Mouse (Mus musculus) CH12.LX (cell line): ENCODE results near the gene Meis2. TPM values are rescaled to one million over a fixed set of nuclear protein-coding genes. Genes with fewer than 3 reads are reported as not detected.

Experiments used
- DNase-seq: peaks from one replicate; pipeline ENCODE4 v3.0.0-alpha.2; 2013; ENCODE audit errors: extremely low read depth
- H3K27ac ChIP-seq: 2 replicates; pipeline ENCODE4 v1.5.1; 2012; ENCODE audit warnings: low read depth, mild to moderate bottlenecking, control low read depth, moderate library complexity; ENCODE audit not compliant: insufficient read depth
- H3K27me3 ChIP-seq: replicated peaks from 2 replicates; pipeline ENCODE3; 2012; ENCODE audit warnings: inconsistent platforms
- H3K36me3 ChIP-seq, 2 experiments: replicated peaks in 1 of 2; 2 replicates each; pipeline versions ENCODE3 to v1.6.1; 2012; ENCODE audit warnings: inconsistent platforms in 1 of 2, low read length in 1 of 2, mild to moderate bottlenecking in 1 of 2, mixed read lengths in 1 of 2, moderate library complexity in 1 of 2; ENCODE audit not compliant: control insufficient read depth in 1 of 2, insufficient read depth in 1 of 2
- H3K4me1 ChIP-seq, 2 experiments: 2 replicates each; pipeline ENCODE4 v1.6.1; 2012; ENCODE audit warnings: inconsistent platforms in 1 of 2, moderate library complexity in 1 of 2; ENCODE audit not compliant: insufficient read depth in 2 of 2, control insufficient read depth in 1 of 2
- H3K4me2 ChIP-seq: 2 replicates; pipeline ENCODE4 v1.6.1; 2012; ENCODE audit warnings: low read depth, mild to moderate bottlenecking, control low read depth; ENCODE audit not compliant: poor library complexity, insufficient read depth, severe bottlenecking
- H3K4me3 ChIP-seq, 3 experiments: fragments of 150-350 bp in 1 of 3; sonication (generic) in 1 of 3; replicated peaks in 1 of 3; 2 replicates each; pipeline versions ENCODE3 to v1.5.1; 2011 to 2012; ENCODE audit warnings: low read depth in 2 of 3, low read length in 2 of 3, mild to moderate bottlenecking in 2 of 3, moderate library complexity in 2 of 3, control low read depth in 1 of 3, improper control_type of control experiment in 1 of 3, inconsistent platforms in 1 of 3, mixed read lengths in 1 of 3; ENCODE audit not compliant: poor library complexity in 1 of 3
- H3K79me2 ChIP-seq: replicated peaks from 2 replicates; pipeline ENCODE4 v1.6.1; 2012; ENCODE audit warnings: mild to moderate bottlenecking, moderate library complexity; ENCODE audit not compliant: control insufficient read depth, poor library complexity, insufficient read depth, severe bottlenecking; ENCODE audit errors: extremely low read depth
- H3K9ac ChIP-seq: 2 replicates; pipeline ENCODE4 v1.6.1; 2012; ENCODE audit warnings: low read depth, mild to moderate bottlenecking, control low read depth, moderate library complexity; ENCODE audit not compliant: insufficient read depth
- H3K9me3 ChIP-seq: replicated peaks from 2 replicates; pipeline ENCODE3; 2012; ENCODE audit warnings: low read length, inconsistent platforms, mixed read lengths
- CTCF ChIP-seq, 2 experiments: IDR thresholded peaks in 1 of 2; conservative IDR thresholded peaks in 1 of 2; 2 replicates each; pipeline ENCODE4 v1.5.1; 2011 to 2012; ENCODE audit warnings: low read depth in 2 of 2, low read length in 2 of 2, improper control_type of control experiment in 1 of 2, inconsistent platforms in 1 of 2, mild to moderate bottlenecking in 1 of 2, moderate library complexity in 1 of 2
- E2F4 ChIP-seq: IDR thresholded peaks from 2 replicates; pipeline ENCODE4 v1.6.1; 2011; ENCODE audit warnings: low read depth, low read length, improper control_type of control experiment; ENCODE audit not compliant: insufficient replicate concordance
- ELF1 ChIP-seq: IDR thresholded peaks from 2 replicates; pipeline ENCODE4 v1.6.1; 2014; ENCODE audit warnings: low read depth, mild to moderate bottlenecking, inconsistent platforms, low read length, improper control_type of control experiment
- EP300 ChIP-seq: IDR thresholded peaks from 2 replicates; pipeline ENCODE4 v1.6.1; 2011; ENCODE audit warnings: low read length, improper control_type of control experiment
- MAFK ChIP-seq: IDR thresholded peaks from 2 replicates; pipeline ENCODE4 v1.6.1; 2011; ENCODE audit warnings: low read length, improper control_type of control experiment; ENCODE audit not compliant: insufficient replicate concordance
- MEF2A ChIP-seq: IDR thresholded peaks from 2 replicates; pipeline ENCODE4 v1.6.1; 2014; ENCODE audit warnings: low read depth, mild to moderate bottlenecking, inconsistent platforms, low read length, improper control_type of control experiment, borderline replicate concordance
- NRF1 ChIP-seq: IDR thresholded peaks from 2 replicates; pipeline ENCODE4 v1.6.1; 2014; ENCODE audit warnings: low read depth, mild to moderate bottlenecking, inconsistent platforms, low read length, improper control_type of control experiment, moderate library complexity
- SIN3A ChIP-seq: IDR thresholded peaks from 2 replicates; pipeline ENCODE4 v1.6.1; 2012; ENCODE audit warnings: low read length, improper control_type of control experiment, inconsistent platforms
- TBP ChIP-seq: conservative IDR thresholded peaks from 2 replicates; pipeline ENCODE4 v1.6.1; 2011; ENCODE audit warnings: low read depth, low read length, improper control_type of control experiment
- UBTF ChIP-seq: IDR thresholded peaks from 2 replicates; pipeline ENCODE4 v1.6.1; 2012; ENCODE audit warnings: low read depth, mild to moderate bottlenecking, inconsistent platforms, low read length, improper control_type of control experiment, moderate library complexity
- ZC3H11A ChIP-seq: IDR thresholded peaks from 2 replicates; pipeline ENCODE4 v1.6.1; 2012; ENCODE audit warnings: low read depth, mild to moderate bottlenecking, inconsistent platforms, low read length, improper control_type of control experiment
- ZKSCAN1 ChIP-seq: IDR thresholded peaks from 2 replicates; pipeline ENCODE4 v1.6.1; 2012; ENCODE audit warnings: low read depth, inconsistent platforms, low read length, improper control_type of control experiment, borderline replicate concordance
- ZNF384 ChIP-seq: IDR thresholded peaks from 2 replicates; pipeline ENCODE4 v1.6.1; 2012; ENCODE audit warnings: low read depth, low read length, improper control_type of control experiment, inconsistent platforms
- dilution Hi-C: fragments of 300-500 bp; cut with MboI; formaldehyde crosslinking; loops from 2 replicates; pipeline ENCODE4 v1.14.3; 2020; ENCODE audit warnings: low sequenced_read_pairs; ENCODE audit not compliant: extremely low pct_unique_long_range_greater_than_20kb, extremely low pct_ligation_motif_present
- in situ Hi-C: fragments of 300-500 bp; cut with MboI; formaldehyde crosslinking; loops from 3 replicates; pipeline ENCODE4 v1.14.3; 2019; ENCODE audit warnings: low sequenced_read_pairs, low pct_ligation_motif_present, low pct_unique_long_range_greater_than_20kb, mixed read lengths
- polyA plus RNA-seq: library from polyadenylated mRNA; unstranded; fragments of >175 nt; gene quantifications from 2 replicates; pipeline ENCODE4 v1.2.1, GENCODE M21; 2012; ENCODE audit warnings: low read depth; ENCODE audit not compliant: insufficient read length
- total RNA-seq, 2 experiments: library from RNA; depleted of rRNA; stranded (reverse); fragments of 300-350 nt in 1 of 2; fragments of >200 nt in 1 of 2; gene quantifications; 2 replicates each; pipeline ENCODE4 v1.2.3; 2012 to 2014

Meis2 gene
- total and polyA plus RNA-seq, 3 experiments, result not detected

- no peak overlapping the region for H3K4me2 ChIP-seq
- H3K27me3 ChIP-seq, result no peaks in the 10 kb centered on the region
- no peaks in the 10 kb centered on the region for H3K9me3 ChIP-seq
- H3K36me3 ChIP-seq, result no peaks in the 10 kb centered on the region
- dilution Hi-C loops, result no loop called here
- no peak for DNase-seq
- TF ChIP-seq NRF1 (no peak), ZC3H11A (no peak), ZNF384 (no peak), CTCF (conservative IDR thresholded peaks at IDR 0.05 in 1 of 2, IDR thresholded peaks at IDR 0.05 in 1 of 2; ENCODE audit: low read depth in 2 of 2, low read length in 2 of 2) (no peak), MAFK (no peak), EP300 (no peak), ELF1 (no peak), MEF2A (no peak)
- no peak overlapping the region for H3K4me3 ChIP-seq
- in situ Hi-C loops, result no loop called here
- no peak overlapping the region for H3K27ac ChIP-seq
- no peaks in the 10 kb centered on the region for H3K79me2 ChIP-seq
- H3K4me1 ChIP-seq, result no peaks in the 10 kb centered on the region
- no peak overlapping the region for H3K9ac ChIP-seq
Observed at GRCm38 (mm10) chr2:115895717-115896116, 169.9 kb downstream of the Meis2 start.

- dilution Hi-C loops, result no loop called here
- DNase-seq, result no peak
- in situ Hi-C loops, result no loop called here
Observed at GRCm38 (mm10) chr2:115895256-115895655, 170.4 kb downstream of the Meis2 start.

GRCm38 (mm10) chr2:115893113-115893512, 172.5 kb downstream of the Meis2 start:
- Histone ChIP-seq H3K4me2 (no peak overlapping the region), H3K4me1 (no peaks in the 10 kb centered on the region), H3K9me3 (no peaks in the 10 kb centered on the region)
- TF ChIP-seq EP300, result no peak
- TF ChIP-seq, all 38 proteins: peak for 0
- dilution Hi-C loops (no loop called here), in situ Hi-C loops (no loop called here)
- Histone ChIP-seq H3K4me3 (no peak overlapping the region), H3K36me3 (no peaks in the 10 kb centered on the region), H3K9ac (no peak overlapping the region), H3K79me2 (no peaks in the 10 kb centered on the region), H3K27me3 (no peaks in the 10 kb centered on the region), H3K27ac (no peak overlapping the region)
- no peak for DNase-seq

More at GRCm38 (mm10) chr2:115895256-115895655, 170.4 kb downstream of the Meis2 start:
- Histone ChIP-seq H3K36me3 (no peaks in the 10 kb centered on the region), H3K27me3 (no peaks in the 10 kb centered on the region), H3K9ac (no peak overlapping the region), H3K4me2 (no peak overlapping the region), H3K79me2 (no peaks in the 10 kb centered on the region), H3K9me3 (no peaks in the 10 kb centered on the region), H3K4me3 (no peak overlapping the region), H3K4me1 (no peaks in the 10 kb centered on the region), H3K27ac (no peak overlapping the region)
- TF ChIP-seq ZKSCAN1 (no peak), SIN3A (no peak), UBTF (no peak), TBP (no peak), E2F4 (no peak)
